Mouse (Mus musculus): ENCODE results near the gene Slc38a6.

The Slc38a6 gene

DNA sequence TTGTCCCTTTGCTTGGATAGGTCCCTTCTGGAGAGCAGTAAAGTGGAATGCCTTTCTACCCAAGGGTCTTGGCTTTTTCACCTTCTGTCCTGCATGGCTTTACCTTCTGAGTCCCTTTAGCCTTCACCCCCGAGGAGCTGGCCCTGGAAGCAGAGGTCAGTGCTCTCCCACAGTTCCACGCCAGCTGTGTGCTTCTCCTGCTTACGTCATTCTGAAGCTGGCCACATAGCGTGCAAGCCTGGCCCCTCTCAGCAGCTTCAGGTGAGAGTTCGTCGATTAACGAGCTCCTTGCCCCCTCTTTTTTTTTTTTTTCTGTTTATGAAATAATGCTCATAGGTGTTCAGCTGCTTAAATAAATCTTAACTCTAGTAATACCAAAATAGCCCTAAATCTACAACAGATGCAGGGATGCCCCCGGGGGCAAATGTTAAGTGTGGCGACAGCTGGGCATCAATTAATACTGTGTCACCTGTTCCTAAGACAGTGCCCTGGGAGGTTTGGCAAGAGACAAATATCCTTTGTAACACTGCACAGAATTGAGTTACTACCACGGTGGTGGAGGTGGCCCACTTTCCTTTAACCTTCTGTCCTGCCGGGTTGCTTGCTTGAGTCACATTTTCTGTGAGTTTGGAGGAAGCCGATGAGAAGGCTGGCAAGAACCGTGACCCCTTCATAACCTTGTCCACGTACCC, 68.7 kb downstream of the Slc38a6 start:
- DNase-seq (ENCODE audit: low read depth, low spot score) = no peak

DNA sequence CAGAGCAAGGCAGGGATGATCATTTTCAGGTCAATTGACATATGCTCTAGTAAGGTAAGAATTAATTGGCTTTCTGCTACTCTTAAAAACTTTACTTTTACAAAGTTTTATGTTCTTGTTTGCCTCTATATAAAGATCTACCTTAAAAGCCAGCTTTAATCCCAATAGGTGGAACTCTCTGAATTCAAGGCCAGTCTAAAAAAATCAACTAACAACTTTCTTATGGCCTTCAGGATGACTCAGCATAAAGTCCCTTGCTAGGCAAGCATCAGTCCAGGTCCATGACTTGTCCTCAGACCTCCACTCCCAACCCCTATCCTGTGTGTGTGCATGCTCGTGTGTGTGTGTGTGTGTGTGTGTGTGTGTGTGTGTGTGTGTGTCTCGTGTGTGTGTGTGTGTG, 70.1 kb downstream of the Slc38a6 start:
- DNase-seq (ENCODE audit: low read depth, low spot score) = no peak

DNA sequence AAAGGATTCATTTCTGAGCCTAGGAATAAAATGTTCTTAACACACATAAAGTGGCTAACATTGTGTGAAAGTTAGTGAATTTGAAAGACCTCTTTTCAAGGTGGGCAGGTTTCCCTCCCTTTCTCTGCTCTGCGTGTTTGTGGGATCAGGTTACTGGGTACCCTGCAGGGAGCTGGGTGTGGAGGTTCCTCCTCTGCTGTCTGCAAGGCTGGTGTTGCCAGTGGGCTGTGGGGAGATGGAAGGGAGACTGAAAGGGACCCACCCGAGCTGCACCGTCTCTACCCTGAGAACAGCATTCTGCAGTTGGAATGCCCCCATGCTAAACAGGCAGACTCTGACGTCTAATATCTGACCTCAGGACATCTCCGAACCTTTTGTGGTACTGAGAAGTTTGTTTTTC, 70.7 kb downstream of the Slc38a6 start:
- no peak for DNase-seq (ENCODE audit: low read depth, low spot score)

DNA sequence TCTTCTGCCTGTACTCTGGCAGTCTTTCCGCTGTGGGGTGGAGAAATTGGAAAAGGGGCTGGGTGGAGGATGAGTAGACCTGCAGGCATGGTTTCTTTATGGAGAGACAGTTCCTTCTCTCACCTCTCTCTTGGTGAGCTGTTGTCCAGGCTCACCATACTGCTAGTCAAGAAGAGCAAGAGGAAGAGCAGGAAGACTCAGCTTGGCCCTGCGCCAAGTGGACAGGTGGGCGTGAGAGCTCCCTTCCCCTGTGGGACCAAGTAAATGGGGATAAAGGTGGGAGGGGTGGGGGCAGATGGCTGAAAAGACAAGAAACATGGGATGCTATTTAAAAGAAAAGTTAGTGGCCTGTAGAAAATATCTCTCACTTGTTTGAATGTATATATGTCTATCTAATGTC, 71.2 kb downstream of the Slc38a6 start:
- DNase-seq (ENCODE audit: low read depth, low spot score) = no peak

DNA sequence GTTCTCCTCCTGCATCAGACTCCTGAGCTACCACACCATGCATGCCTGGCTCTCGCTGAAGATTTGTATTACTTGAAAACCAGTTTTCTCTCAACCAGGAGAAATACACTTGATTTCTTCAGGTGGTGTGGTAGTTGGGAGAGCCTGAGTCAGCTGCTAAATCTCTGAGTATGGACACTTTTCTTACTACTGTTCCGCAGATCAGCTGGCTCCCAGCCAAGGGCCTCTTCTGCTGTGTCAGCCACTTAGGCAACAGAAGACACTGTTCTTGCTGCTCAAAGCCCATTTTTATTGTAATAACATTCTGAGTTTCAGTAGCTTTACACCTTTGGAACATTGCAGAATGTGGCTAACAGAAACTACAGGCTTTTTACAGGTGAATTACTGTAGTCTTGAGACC, 72.1 kb downstream of the Slc38a6 start:
- peak; percentile 53 for DNase-seq (ENCODE audit: low read depth, low spot score)

DNA sequence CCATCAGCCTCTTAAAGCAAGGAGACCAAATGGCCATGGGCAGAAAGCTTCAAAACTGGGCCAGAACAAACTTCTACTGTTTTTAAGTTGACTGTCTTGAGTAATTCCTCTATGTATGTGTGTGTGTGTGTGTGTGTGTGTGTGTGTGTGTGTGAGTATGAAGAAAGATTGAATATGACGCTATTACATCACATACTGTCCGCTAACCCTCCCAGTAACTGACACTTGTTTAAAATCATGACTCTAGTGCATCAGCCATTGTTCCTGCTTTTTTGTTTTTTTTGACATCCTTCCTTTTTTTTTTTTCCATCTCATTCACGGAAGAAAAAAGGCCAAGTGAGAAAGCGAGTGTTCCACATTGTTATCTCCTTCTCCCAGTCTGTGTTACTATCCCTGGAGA, 72.9 kb downstream of the Slc38a6 start:
- no peak for DNase-seq (ENCODE audit: low read depth, low spot score)

DNA sequence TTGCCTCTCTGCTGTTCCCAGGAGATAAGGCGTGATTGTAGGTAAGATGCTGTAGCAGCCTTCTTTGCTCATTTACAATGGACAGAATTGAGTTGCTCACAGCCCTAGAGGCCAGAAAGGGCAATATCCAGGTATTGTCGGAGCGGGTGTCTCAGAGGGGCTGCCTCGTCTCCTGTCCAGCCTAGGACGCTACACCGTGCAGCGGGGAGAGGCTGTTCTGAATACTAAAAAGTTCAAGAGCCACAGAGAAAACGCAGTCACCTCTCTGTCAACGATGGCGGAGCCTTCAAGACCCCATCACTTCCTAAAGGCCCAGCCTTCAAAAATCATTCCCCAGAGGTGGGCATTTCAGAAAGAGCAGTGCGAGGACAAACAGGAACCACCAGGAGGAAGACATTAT, 74.6 kb downstream of the Slc38a6 start:
- DNase-seq (ENCODE audit: low read depth, low spot score) = no peak

DNA sequence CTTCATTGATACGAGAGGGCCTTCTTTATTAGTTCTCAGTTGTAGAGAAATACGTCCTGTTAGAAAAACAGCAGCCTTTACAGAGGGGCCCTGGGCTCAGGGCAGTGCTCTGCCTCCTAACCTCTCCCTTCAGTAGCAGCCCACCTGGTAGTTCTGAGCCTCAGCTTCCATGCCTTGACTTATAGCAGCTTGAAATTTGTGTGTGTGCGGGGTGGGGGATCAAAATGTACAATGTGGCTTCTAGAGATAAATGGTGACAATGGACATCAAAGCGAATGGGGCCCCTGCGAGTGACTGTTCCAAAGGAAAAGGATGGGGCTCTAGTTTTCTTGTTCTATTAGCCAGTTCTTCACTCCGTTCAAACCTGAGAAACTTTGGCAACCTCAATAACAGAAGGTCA, 76.8 kb downstream of the Slc38a6 start:
- no peak for DNase-seq (ENCODE audit: low read depth, low spot score)

DNA sequence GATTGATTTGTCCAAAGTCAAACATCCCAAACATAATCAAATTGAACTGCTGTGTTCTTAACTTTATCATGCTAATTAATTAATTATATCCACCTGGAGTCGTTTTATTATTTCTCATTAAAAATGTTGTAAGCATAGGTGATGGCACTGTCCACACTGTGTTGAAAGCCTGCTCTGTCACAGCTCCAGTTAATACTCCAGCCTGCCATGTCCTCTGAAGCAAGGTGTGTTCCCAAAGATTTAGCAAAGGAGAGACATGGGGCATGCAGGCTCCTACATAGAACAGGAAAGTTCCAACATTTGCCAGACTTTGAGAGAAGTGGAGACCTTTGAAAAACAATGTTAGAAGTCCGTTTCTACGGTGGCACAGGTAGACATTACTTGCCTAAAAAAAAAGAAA, 77.4 kb downstream of the Slc38a6 start:
- no peak for DNase-seq (ENCODE audit: low read depth, low spot score)

DNA sequence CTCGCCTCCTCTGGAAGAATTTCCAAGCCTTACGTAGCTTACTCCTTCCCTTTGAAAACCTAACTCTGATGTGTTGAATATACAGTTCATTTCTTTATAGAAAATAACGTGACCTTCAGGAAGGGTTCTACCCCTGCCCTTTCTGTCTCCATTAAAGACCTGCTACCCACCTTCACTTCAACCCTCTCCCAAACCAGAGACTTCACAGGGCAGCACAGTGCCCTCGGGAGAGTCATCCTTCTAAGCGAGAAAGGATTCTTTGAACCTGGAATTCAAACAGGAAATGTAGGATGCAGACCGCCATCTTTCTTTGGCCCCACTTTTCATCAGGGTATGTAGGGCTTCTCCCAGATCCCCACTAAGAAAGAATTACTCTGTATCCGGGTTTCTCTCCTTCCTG, 80.0 kb downstream of the Slc38a6 start:
- no peak for DNase-seq (ENCODE audit: low read depth, low spot score)

DNA sequence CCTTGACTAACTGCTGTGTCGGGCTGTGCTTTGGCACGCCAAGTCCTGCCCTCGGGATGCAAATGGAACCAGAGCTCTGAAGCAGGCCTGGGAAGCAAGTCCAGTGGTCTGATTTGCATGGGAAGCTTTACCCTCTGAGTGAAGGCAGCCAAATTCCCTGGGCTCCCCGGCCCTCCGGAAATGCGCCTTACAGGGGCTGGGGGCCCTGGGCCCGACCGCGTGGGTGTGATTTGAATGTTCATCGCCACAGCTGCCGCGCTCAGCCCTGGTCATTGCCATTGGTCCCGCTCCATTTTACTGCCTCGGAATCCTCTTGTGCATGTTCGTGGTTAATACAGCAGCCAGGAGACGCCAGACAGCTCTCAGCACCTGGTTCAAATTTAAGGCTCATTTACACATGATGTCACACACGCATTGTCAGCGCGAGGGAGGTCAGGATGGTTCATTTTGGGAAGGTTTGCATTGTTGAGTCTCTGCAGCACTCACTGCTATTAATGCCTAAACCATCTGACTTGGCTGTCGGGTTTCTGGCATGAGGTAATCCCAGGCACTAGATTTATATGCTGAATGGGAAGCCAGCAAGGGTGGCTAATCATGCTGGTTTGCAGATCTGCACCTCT, 81.0 kb downstream of the Slc38a6 start:
- DNase-seq (ENCODE audit: low read depth, low spot score) = no peak

DNA sequence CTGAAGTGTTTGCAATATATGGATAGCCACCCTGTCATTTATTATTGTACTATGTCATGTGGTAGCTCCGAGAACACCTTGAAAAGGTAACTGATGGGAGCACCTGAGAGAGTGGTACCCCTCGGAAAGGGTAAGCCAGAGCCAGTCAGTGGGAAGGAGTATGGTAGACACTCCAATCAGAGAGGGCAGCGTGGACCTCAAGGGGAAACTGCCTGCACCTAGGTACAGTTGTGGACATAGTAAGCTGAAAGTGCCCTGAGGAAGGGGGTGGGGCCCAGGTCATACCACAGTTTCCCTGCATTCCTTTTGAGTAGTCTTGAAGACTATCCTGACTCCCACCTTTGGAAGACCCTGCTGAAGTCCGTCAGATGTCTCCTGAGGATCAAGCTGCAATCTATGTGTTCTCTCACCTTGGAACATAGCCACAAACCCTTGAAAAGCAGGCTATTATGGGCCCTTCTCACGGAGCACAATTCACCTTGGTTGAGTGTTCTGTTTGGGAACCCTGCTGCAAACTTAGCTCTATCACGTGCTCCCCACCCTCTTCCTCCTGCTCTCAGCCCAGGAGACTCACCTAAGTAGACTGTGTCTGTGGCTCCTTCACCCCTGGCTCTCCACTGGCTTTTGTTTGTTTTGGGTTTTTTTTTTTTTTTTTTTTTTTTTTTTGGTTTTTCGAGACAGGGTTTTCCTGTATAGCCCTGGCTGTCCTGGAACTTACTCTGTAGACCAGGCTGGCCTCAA, 82.5 kb downstream of the Slc38a6 start:
- DNase-seq (ENCODE audit: low read depth, low spot score) = no peak

DNA sequence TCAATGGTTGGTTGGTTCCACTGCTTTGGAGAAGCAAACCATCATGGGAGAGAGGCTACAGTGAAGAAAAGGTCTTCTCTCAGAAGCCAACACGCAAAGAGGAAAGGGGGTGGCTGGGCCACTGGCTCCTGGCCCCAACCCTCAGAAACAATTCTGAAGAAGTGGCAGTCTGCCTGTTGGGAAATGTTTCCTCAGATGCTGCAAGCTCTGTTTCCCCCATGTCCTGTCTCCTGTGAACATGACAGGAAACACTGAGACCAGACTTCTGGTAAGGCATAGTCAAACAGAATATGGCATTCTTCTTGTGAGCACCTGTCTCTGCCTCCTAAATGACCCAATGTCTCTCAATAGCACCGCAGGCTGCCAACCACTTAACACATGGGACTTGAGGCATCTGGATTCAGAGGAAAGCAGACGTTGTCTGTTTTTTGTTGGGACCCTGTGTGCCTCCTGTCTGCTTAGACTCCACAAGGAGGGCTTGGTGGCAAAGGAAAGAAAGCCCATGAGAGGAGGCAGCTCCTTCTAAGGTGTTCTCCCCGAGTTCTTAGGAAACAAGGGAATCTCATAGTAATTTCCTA, 83.9 kb downstream of the Slc38a6 start:
- no peak for DNase-seq (ENCODE audit: low read depth, low spot score)

DNA sequence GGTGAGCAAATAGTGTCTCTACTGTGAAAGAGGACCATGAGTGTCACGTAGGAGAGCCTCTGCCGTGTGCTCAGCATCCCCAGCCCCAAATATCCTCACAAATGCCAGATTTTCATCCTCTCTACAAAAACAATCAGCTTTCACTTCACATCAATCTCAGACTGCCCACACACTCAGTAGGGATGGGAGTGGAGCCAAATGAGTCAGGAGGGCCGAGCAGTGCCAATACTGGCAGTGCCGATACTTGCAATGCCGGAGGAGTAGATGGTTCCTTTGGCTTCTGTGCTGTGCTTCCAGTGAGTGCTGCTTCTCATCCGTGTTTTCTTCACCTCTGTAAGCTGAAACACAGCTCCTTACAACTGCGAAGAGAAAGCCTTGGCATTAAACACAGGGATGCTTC, 84.6 kb downstream of the Slc38a6 start:
- DNase-seq (ENCODE audit: low read depth, low spot score) = no peak

DNA sequence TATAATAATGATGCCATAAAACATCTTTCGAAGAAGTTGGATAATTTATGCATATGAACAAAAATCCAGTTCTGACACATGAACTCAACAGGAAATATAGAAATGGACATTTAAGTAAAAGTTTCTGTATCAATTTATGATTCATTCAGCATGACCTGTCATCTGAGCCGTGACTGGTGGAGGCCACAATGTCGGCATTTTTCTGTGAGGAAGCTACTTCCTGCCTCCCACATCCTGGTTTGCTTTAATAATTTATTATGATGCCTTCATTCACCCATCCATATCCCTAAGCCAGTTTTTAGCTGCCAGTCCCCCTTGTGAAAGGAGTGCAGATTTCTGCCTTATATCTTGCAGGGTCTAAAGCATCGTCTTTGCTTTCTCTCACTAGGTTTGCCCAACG, 91.4 kb downstream of the Slc38a6 start:
- DNase-seq (ENCODE audit: low read depth, low spot score) = no peak

DNA sequence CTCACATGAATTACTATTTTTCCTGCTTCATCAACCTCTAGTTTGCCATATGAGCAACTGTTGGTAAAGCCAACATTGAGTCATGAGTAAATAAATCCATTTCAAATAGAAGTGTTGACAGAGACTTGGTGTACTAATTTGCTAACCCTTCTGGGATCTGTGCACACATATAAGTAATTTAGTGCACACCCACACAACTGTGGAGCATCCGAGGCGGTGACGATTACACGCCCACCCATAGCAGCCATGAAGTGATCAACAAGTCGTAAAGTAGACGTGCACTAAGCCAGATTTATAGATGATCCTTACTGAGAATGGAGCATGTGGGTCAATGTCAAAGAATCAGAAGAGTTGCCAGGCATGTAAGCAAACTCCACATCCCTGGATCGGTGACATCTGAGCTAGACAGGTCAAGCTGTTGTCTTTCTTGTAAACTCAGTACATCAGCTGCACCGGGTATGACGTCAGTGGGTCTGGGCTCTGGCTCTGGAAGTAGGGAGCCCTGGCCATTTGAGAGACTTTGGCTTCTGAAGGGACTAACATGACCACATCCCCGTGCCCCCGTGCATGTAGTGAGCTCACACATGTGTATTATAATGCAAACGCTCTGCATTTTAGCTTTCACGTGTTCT, 92.3 kb downstream of the Slc38a6 start:
- DNase-seq (ENCODE audit: low read depth, low spot score) = peak; percentile 85

DNA sequence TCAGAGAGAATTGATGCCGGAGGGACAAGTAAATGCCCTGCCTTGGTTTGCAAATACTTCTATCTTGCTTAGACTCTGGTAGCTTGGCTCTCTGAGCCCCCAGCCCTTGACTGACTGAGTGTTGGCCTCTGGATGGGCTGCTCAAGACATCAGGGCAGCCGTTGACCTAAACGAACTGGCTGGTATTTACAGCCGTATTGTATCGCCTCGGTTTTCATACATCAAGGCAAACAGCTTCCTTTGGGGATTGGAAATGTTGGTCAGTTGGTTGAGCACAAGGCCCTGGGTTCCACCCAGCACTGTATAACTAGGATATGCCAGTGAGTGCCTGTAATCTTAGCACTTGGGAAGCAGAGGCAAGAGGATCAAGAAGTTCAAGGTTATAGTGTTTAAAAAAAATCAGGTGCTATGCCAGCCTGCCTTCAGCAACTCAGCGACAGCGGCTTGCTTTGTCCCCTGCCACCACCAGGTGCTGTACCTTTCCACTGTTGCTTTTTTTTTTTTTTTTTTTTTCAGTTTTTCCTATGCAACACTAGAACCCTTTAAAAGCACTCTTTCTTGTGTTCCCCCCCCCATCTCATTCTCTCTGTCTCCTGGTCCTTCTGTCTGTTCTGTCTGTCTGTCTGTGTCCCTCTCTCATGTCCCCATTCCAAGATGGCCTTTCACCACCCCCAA, 94.2 kb downstream of the Slc38a6 start:
- no peak for DNase-seq (ENCODE audit: low read depth, low spot score)

DNA sequence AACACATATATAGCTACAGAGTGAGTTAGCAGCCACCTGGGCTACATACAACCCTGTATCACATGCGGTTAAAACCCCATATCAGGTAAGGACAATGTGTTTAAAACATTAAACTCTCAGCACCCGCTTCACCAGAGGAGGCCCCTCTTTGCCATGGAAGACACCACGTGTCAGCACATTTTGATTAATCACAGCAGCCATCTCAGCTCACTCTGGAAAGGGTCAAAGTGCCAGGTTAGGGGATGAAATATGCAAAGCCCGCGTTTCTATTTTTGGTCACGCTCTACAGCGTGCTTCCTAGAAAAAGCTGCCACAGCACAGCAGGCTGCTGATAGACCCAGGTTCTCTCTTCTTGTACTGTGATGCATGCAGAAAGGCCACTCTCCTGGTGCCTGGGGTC, 94.9 kb downstream of the Slc38a6 start:
- peak; percentile 79 for DNase-seq (ENCODE audit: low read depth, low spot score)

DNA sequence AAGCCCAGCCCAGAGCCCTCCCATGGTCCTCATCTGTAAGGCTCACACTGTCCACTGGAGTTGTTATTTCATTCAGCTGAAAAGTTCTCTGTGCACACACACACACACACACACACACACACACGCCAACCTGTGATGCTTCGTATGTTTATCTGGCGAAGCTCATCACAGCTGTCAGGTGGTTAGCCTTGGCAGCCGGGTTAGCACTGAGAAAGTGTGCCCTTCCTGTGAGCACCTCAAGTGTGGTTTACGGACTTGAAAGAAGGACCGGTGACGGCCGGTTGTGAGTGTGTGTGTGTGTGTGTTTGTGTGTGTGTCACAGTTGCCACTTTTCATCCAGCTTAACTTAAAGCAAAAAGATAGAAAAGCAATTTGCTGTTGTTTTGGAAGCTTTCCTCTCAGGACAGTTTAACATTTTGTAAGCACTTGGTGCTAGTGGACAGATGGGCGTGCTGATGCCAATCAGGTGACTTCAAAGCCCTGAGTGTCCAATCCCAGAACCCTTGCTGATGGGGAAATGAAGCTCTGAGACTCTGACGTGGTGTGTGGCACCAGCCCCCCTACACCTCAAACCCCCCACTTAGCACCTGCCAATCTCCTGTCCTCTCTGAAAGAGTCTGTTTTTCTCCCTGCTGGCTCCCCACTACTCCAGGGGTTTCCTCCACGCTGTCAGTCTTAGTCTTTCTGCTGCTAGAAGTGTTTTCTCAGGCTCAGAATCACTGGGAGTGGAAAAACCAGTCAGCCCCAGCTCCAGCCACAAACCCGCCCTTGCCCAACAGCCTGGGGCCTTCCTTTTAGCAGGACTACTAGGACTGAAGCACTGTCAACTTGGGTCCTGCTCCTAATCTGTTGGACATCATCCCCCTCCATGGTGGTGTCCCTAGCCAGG, 96.0 kb downstream of the Slc38a6 start:
- no peak for DNase-seq (ENCODE audit: low read depth, low spot score)

DNA sequence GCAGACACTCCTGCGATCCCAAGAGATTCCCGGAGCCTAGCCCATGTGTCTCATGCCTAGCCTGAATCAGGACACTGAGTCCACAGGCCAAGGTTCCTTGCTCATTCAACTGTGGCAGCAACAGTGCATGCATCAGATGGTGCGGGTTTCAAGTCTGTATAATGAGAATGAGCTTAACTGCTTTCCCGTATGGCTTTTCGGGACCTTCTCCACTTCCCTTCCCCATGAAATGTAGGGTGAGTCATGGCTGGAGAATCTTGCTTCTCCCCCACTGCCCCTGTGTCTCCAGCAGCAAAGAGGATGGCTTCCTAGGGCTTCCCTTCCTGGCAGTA, 96.6 kb downstream of the Slc38a6 start:
- no peak for DNase-seq (ENCODE audit: low read depth, low spot score)

DNA sequence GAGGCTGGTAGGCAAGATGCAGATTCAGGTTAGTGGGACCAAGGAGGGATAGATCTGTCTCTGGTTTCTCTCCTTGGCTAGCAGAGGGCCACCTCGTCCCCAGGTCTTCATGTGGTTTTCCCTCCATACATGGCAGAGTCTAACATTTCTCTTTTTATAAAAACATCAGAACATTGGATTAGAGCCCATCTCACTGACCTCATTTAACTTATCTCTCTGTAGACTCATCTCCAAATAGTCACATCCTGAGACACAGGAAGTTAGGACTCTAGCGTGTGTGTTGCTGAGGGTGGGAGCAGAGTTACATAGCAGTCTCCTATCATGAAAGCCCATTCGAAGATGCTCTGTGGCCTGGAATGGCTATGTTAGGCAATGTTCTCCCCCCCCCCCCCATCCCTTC, 97.3 kb downstream of the Slc38a6 start:
- DNase-seq (ENCODE audit: low read depth, low spot score) = no peak
